Mouse (Mus musculus): Measurements from ENCODE around the gene Arhgef26. TPM values are rescaled to one million over a fixed set of nuclear protein-coding genes. Genes with fewer than 3 reads are reported as not detected.

Gene Arhgef26
- polyA plus RNA-seq, 1 experiment, result 0.01 TPM

DNA sequence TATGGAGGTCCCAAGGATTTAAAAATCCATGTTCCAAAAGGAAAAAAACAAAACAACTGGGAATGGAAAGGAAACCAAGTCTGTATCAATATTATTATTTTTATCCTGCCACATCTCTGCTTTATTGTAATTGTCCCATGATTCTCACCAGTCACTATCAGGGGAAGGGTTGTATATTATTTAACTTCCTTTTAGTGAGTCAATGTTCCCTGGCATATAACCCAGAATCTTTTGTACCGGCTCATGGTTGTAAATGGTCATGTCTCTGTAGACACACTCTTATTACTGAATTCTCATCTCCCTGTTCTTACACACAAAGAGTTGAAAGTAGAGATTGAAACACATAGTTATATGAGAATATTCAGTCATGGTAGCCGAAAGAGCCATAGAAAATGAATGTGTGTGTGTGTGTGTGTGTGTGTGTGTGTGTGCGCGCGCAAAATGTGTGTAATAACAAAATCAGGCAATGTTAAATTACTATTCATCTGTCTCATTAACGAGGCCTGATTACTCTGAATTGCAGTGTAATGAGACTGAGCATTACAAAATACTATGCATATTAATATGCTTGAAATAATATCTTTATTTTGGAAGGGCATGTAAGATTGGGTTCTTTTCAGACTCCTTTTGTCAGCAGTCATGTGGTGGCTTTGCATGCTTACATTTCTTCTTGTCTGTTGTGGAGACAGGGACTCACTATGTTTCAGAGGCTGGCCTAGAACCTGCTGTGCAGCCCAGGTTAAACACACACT, 80.4 kb downstream of the Arhgef26 start:
- Histone ChIP-seq H3K9me3 (ENCODE audit: control insufficient read depth, low read length) (no peaks in the 10 kb centered on the region), H3K4me1 (ENCODE audit: control insufficient read depth) (no peaks in the 10 kb centered on the region), H3K27me3 (ENCODE audit: control insufficient read depth) (no peaks in the 10 kb centered on the region), H3K36me3 (ENCODE audit: control insufficient read depth) (no peaks in the 10 kb centered on the region), H3K4me3 (replicated peaks) (no peak overlapping the region)
- no peak for TF ChIP-seq GATA1 (IDR thresholded peaks at IDR 0.05; ENCODE audit: low read length)
- no peak for TF ChIP-seq TAL1 (IDR thresholded peaks at IDR 0.05; ENCODE audit: low read length)

DNA sequence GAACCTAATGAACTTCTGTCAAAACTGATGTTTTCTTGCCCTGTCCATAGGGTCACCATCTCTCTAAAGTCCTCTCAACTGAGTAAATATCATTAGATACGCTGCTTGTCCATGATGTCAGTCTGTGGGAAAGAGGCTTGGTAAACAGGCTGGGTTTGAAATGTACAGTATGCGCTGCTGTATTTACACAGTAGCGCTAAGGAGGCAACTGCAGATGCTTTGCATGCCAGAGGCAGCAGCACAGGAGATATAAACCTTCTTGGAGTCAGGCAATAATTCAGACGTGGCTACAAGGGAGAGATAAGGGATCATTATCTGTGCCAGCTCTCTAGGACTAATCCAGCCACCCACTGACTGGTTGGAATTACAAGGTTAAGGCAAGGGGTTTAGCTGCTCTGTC, 95.5 kb downstream of the Arhgef26 start:
- H3K4me1 ChIP-seq (ENCODE audit: control insufficient read depth), result no peaks in the 10 kb centered on the region
- H3K4me3 ChIP-seq (replicated peaks), result no peak overlapping the region
- no peak for TF ChIP-seq TAL1 (IDR thresholded peaks at IDR 0.05; ENCODE audit: low read length)
- TF ChIP-seq GATA1 (IDR thresholded peaks at IDR 0.05; ENCODE audit: low read length), result no peak
- no peaks in the 10 kb centered on the region for H3K9me3 ChIP-seq (ENCODE audit: control insufficient read depth, low read length)
- H3K27me3 ChIP-seq (ENCODE audit: control insufficient read depth), result no peaks in the 10 kb centered on the region
- no peaks in the 10 kb centered on the region for H3K36me3 ChIP-seq (ENCODE audit: control insufficient read depth)

DNA sequence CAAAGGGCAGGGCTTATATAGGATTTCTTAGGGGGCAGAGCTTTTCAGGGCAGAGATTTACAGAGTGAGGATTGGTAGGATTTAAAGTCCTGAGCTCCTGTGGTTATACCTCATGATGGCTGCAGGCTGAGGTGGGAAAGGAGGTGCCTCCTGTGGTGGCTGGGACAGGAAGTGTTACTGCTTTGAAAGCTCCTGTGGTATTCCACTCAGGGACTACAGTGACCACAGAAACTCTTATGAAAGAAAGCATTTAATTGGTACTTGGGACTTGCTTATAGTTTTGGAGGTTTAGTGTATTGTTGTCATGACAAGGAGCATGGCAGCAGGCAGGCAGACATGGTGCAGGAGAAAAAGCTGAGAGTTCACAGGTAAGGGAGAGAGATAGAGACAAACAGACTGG, 97.8 kb downstream of the Arhgef26 start:
- Histone ChIP-seq H3K4me1 (ENCODE audit: control insufficient read depth) (no peaks in the 10 kb centered on the region), H3K9me3 (ENCODE audit: control insufficient read depth, low read length) (no peaks in the 10 kb centered on the region), H3K36me3 (ENCODE audit: control insufficient read depth) (no peaks in the 10 kb centered on the region), H3K4me3 (replicated peaks) (no peak overlapping the region), H3K27me3 (ENCODE audit: control insufficient read depth) (no peaks in the 10 kb centered on the region)
- TF ChIP-seq TAL1 (IDR thresholded peaks at IDR 0.05; ENCODE audit: low read length), result no peak
- TF ChIP-seq GATA1 (IDR thresholded peaks at IDR 0.05; ENCODE audit: low read length), result no peak

DNA sequence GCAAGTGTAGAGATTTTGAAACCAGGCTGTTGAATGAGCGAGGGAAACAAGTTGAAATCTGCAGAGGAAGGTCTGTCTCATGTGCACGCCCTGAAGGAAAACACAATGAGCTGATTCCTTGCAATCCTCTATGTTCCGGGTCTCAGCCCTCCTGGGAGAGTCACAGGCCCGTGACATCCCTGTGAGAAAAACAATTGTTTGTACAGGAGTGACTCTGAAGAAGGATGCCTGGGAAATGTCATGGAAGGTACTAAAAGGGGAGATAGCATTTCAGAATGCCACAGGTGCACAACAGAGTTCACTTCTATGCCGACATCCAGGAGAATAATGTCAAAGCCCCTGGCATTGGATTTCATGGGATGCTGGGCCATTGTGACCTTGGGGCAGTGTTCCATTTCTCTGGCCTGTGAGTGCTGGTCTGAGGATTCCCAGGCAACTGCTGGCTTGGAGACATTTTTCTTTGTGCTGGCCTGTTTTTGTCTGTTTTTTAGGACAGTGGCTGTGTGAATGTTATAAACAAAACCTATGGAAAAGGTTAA, 102.4 kb downstream of the Arhgef26 start:
- Histone ChIP-seq H3K36me3 (ENCODE audit: control insufficient read depth) (no peaks in the 10 kb centered on the region), H3K4me1 (ENCODE audit: control insufficient read depth) (no peaks in the 10 kb centered on the region), H3K27me3 (ENCODE audit: control insufficient read depth) (no peaks in the 10 kb centered on the region), H3K9me3 (ENCODE audit: control insufficient read depth, low read length) (no peaks in the 10 kb centered on the region), H3K4me3 (replicated peaks) (no peak overlapping the region)
- TF ChIP-seq TAL1 (IDR thresholded peaks at IDR 0.05; ENCODE audit: low read length) (no peak), GATA1 (IDR thresholded peaks at IDR 0.05; ENCODE audit: low read length) (no peak)

DNA sequence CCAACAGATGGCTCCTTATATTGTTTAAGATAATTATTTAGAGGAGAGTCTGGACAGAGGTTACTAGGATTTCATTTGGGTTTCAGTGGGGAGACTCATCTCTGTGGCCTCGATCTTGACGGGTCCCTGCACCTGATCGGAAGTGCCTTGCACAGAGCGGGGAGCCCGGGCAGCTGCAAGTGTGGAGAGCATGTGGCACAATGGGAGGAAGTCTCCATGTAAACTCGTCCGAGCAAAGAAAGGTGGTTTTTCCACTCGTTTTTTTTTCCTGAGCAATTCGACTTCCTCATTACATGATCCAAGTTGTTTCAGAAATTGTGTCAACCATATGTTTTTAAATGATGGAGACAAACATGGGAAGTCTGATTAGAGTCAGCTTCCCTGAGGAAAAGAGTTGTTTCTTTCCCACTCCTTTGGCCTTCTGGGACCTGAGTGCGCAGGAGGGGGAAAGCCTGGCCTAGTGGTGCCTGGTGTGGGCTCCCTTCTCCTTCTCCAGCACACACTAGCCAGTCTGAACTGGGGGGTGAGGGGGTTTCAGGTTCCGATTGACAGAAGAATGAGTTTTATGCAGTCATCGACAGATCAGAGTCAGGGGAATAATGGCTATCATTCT, 105.5 kb downstream of the Arhgef26 start:
- Histone ChIP-seq H3K27me3 (ENCODE audit: control insufficient read depth) (no peaks in the 10 kb centered on the region), H3K4me3 (replicated peaks) (no peak overlapping the region)

DNA sequence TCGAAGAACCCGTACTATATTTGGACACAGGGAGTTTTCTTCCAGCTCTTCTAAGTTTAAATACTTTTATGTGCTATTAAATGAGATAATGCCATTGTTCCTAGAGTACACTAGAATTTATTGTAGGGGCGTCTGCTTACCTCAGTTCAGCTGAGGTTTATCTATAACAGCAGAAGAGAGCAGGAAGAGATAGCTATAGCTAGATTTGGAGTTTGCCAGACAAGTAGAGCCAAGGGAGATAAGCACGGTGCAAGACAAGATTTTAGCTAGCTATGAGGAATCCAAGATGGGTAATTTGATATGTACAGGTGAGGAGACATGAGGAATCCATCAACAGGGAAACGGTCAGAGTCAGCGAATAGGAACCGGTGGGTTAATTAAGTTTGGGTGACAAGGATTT, 108.1 kb downstream of the Arhgef26 start:
- TF ChIP-seq GATA1 (IDR thresholded peaks at IDR 0.05; ENCODE audit: low read length) (no peak), TAL1 (IDR thresholded peaks at IDR 0.05; ENCODE audit: low read length) (no peak)
- H3K4me3 ChIP-seq (replicated peaks), result no peak overlapping the region
- H3K4me1 ChIP-seq (ENCODE audit: control insufficient read depth), result no peaks in the 10 kb centered on the region
- H3K27me3 ChIP-seq (ENCODE audit: control insufficient read depth), result no peaks in the 10 kb centered on the region
- no peaks in the 10 kb centered on the region for H3K9me3 ChIP-seq (ENCODE audit: control insufficient read depth, low read length)
- H3K36me3 ChIP-seq (ENCODE audit: control insufficient read depth), result no peaks in the 10 kb centered on the region

More for the DNA sequence above, 105.5 kb downstream of the Arhgef26 start:
- no peaks in the 10 kb centered on the region for H3K9me3 ChIP-seq (ENCODE audit: control insufficient read depth, low read length)
- no peaks in the 10 kb centered on the region for H3K4me1 ChIP-seq (ENCODE audit: control insufficient read depth)
- H3K36me3 ChIP-seq (ENCODE audit: control insufficient read depth), result no peaks in the 10 kb centered on the region
- TF ChIP-seq TAL1 (IDR thresholded peaks at IDR 0.05; ENCODE audit: low read length), result no peak
- TF ChIP-seq GATA1 (IDR thresholded peaks at IDR 0.05; ENCODE audit: low read length), result no peak

DNA sequence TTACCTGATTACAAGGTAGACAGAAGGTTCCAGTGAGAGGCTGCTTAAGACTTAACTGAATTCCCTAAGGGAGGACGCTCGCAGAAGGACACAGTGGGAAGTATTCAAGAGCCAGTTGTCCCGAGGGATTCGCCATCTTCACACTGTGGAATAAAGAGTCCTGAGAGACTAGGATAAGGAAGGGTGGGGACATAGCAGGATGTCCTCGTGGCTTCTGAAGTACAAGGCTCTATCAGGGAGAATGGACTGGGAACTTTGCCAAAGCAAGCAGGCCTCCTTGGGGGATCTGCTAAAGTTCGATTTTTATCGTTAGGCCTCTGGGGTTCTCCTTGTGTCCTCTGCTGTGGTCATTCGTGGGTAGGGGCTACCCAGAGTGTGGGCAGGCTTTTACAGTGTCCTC, 109.0 kb downstream of the Arhgef26 start:
- H3K27me3 ChIP-seq (ENCODE audit: control insufficient read depth), result no peaks in the 10 kb centered on the region
- no peaks in the 10 kb centered on the region for H3K4me1 ChIP-seq (ENCODE audit: control insufficient read depth)
- no peak for TF ChIP-seq TAL1 (IDR thresholded peaks at IDR 0.05; ENCODE audit: low read length)
- no peak for TF ChIP-seq GATA1 (IDR thresholded peaks at IDR 0.05; ENCODE audit: low read length)
- no peaks in the 10 kb centered on the region for H3K9me3 ChIP-seq (ENCODE audit: control insufficient read depth, low read length)
- no peaks in the 10 kb centered on the region for H3K36me3 ChIP-seq (ENCODE audit: control insufficient read depth)
- H3K4me3 ChIP-seq (replicated peaks), result no peak overlapping the region

DNA sequence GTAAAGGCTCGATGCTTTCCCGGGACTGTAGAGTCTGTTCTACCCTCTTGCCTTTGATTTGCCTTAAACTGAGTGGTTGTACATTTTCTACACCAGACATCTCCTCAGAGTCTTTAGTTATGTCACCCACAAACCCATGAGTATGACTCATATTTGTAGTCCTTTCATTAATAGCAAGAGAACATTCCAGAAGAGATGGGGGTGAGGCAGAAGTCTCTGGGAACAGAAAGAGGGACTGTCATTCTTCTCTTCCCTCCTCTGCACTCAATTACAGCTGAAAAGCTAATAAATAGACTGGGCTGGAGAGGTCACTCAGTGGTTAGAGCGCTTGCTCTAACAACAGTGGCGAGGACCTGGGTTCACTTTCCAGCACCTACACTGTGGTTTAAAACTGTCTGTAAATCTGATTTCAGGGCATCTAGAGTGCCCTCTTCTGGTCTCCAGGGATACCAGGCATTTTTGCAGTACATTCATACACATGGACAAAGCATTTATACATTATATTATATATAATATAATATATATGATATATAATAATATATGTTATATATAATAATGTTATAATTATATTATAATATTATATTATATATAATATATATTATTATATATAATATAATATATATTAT, 111.8 kb downstream of the Arhgef26 start:
- TF ChIP-seq GATA1 (IDR thresholded peaks at IDR 0.05; ENCODE audit: low read length) (no peak), TAL1 (IDR thresholded peaks at IDR 0.05; ENCODE audit: low read length) (no peak)
- Histone ChIP-seq H3K27me3 (ENCODE audit: control insufficient read depth) (no peaks in the 10 kb centered on the region), H3K4me3 (replicated peaks) (no peak overlapping the region), H3K9me3 (ENCODE audit: control insufficient read depth, low read length) (no peaks in the 10 kb centered on the region), H3K4me1 (ENCODE audit: control insufficient read depth) (no peaks in the 10 kb centered on the region), H3K36me3 (ENCODE audit: control insufficient read depth) (no peaks in the 10 kb centered on the region)

DNA sequence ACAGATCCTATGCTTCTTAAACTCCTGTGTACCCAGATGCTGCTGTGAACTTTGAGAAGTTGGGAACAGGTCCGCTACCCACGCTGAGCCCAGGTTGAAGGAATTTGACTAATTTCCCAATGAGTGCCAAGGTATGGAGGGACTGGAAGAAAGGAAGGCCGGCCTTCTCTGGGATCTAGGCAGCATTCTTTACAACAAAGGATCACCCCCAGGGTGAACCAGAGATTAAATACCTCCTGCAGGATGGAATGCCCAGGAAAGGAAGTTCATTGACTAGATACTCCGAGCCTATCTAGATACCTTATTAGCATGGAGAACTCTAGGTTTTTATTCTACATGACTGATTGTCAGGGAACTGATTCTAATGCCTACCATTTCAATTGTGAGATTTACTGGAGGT, 114.8 kb downstream of the Arhgef26 start:
- Histone ChIP-seq H3K27me3 (ENCODE audit: control insufficient read depth) (no peaks in the 10 kb centered on the region), H3K4me3 (replicated peaks) (no peak overlapping the region), H3K4me1 (ENCODE audit: control insufficient read depth) (no peaks in the 10 kb centered on the region), H3K9me3 (ENCODE audit: control insufficient read depth, low read length) (no peaks in the 10 kb centered on the region), H3K36me3 (ENCODE audit: control insufficient read depth) (no peaks in the 10 kb centered on the region)
- TF ChIP-seq GATA1 (IDR thresholded peaks at IDR 0.05; ENCODE audit: low read length), result no peak
- TF ChIP-seq TAL1 (IDR thresholded peaks at IDR 0.05; ENCODE audit: low read length), result no peak

Data from erythroblast, embryonic 14.5 days (primary cell).